Mouse (Mus musculus) liver, embryonic 14.5 days (tissue): ENCODE measurements around the gene Parvb.

Experiments used
- CTCF ChIP-seq: IDR thresholded peaks from 2 replicates; pipeline ENCODE4 v1.5.1; 2016; ENCODE audit warnings: antibody characterized with exemption, low read depth, control low read depth
- EP300 ChIP-seq: IDR thresholded peaks from 2 replicates; pipeline ENCODE4 v1.6.1; 2016; ENCODE audit warnings: antibody characterized with exemption, low read depth

DNA sequence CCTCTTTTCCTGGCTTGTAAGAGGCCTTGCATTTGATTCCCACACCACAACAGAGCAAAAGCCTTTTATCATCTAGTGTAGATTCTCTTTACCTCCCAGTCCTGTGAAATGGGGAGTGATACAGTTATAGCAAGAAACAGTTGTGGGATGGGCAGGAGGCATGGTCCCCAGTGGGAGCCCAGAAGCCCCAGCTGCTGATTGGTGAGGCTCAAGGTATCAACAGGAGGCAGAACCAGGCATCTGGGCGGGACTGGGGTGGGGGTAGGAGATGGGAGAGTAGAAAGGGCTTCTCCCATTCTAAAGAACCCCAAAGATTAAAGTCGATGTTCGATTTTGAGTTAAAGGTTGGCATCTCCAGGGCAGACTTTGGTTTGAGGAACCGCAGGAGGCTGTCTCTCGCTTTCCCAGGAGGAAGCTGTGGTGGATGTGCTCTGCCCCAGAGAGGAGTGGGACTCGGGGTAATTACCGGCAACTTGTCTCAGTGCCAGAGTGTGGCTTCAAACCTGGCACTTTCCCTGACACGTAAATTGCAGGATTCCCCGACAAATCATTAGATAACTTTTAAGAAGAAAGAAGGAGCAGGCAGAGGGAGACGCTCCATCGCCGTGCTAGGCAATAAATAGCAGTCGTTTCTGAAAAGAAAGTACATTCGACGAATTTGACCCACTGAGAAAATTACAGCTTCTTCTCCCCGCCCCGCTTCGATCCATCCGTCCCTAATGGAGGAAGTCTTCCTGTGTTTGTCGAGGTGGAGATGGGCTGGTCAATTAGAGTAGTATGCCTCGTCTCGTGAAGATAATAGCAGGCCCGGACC lies 13.7 kb upstream of the Parvb start:
- TF ChIP-seq CTCF (no peak), EP300 (no peak)
